Mouse (Mus musculus) splenic B cell, adult 2 months (primary cell): ENCODE measurements around the gene Gm14444.
"Not testable (repeated sequence)": the region's sequence is repeated elsewhere in the genome, so short reads cannot be mapped to it uniquely, and the experiment has no call there.

Experiments used
- DNase-seq: peaks from one replicate; pipeline ENCODE4 v3.0.0-alpha.2; 2011; ENCODE audit warnings: low read depth, low spot score
- H3K27me3 ChIP-seq: 2 replicates; pipeline ENCODE4 v1.6.1; 2012; ENCODE audit warnings: mild to moderate bottlenecking, low read length, moderate library complexity, mixed read lengths; ENCODE audit not compliant: control insufficient read depth, poor library complexity, insufficient read depth, severe bottlenecking
- H3K36me3 ChIP-seq: 2 replicates; pipeline ENCODE4 v1.6.1; 2012; ENCODE audit warnings: mild to moderate bottlenecking, low read length, moderate library complexity, mixed read lengths; ENCODE audit not compliant: control insufficient read depth, poor library complexity, insufficient read depth, severe bottlenecking

Gene Gm14444

GRCm38 (mm10) chr2:175010022-175010421 is at the start of gene Gm14444:
Gm14444 (plus strand) TSS chr2:175010241.
- not testable (repeated sequence) for H3K36me3 ChIP-seq, H3K27me3 ChIP-seq, DNase-seq

GRCm38 (mm10) chr2:174965466-174965865 is 44.6 kb upstream of the Gm14444 start:
- H3K27me3 ChIP-seq, DNase-seq, H3K36me3 ChIP-seq: not testable (repeated sequence)

- H3K27me3 ChIP-seq, H3K36me3 ChIP-seq, DNase-seq: not testable (repeated sequence)
Observed at GRCm38 (mm10) chr2:175044268-175044667, 34.2 kb downstream of the Gm14444 start.

GRCm38 (mm10) chr2:175067681-175068261 is 57.7 kb downstream of the Gm14444 start, which contains the start of gene Gm14393:
Gm14393 (minus strand) TSS chr2:175067781.
- not testable (repeated sequence) for H3K36me3 ChIP-seq, H3K27me3 ChIP-seq, DNase-seq
